Mouse (Mus musculus): ENCODE results near the gene Gm8212.
"Not testable (repeated sequence)": the region's sequence is repeated elsewhere in the genome, so short reads cannot be mapped to it uniquely, and the experiment has no call there.

The Gm8212 gene

DNA sequence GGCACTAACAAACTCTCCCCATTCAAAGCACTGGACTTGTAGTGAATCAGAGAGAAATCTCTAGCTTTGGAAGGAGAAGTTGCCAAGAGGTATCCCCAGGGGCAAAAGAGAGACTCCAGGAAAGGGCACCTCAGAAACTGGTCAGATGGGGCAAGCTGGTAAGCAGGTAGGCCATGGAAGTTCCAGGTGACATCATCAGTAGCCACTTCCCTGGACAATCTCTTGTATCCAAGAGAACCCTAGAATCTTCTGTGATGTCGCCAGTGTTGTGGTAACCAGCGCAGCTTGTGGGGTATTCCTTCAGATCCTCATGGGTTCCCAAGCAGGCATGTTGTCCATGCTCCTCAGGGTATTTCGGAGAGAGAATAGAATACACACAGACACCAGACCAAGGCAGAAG, at the start of gene Gm8212:
Gene Gm8212, plus strand, starts transcription at position 301 of the 400 bp plus-strand sequence.
- not testable (repeated sequence) for DNase-seq

DNA sequence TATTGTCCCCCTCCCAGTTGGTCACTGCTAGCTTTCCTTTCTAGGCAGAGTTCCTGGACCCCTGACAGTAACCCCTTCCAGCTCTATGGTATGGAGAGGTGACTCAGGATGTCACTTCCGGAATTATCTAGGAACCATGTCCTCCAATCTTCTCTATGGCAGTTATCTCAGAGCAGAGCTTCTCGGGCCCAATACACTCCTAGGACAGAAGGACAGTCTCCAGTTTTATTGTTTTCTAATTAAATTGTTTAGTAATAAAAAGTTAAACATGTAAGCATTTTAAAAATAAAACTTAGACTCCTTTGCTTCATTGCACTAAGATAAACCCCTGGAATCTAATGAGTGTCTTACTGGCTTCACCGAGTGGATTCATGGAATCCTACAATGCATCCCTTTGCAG, 15.7 kb downstream of the Gm8212 start, which contains the start of gene 4930503E14Rik:
Gene 4930503E14Rik, minus strand, starts transcription at position 101 of the 400 bp plus-strand sequence.
- not testable (repeated sequence) for DNase-seq

DNA sequence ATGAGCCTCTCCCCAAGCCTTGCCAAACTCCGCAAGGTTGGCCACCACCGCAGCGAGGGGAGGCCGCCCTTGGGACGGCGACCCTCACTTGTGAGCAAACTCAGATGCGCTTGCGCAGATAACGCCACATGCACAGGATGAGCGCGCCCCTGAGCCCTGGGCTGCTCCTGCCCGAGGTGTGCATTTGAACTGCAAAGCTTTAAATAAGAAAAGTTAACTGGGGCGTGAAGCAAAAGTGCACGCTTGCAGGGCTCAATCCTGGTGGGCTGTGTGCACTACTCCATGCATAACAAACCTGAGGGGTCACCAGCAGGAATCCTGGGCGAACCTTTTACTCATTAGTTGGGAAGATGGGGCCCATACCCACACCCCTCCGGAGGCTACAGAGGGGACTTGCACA, 50.6 kb downstream of the Gm8212 start:
- no peak for DNase-seq

All from kidney, adult 9 months (tissue).